Mouse (Mus musculus): ENCODE measurements around the gene Limk2. TPM values are rescaled to one million over a fixed set of nuclear protein-coding genes. Genes with fewer than 3 reads are reported as not detected.

Limk2 gene
- polyA plus RNA-seq, 1 experiment from 2014 or later: 138 TPM

- ATAC-seq (ENCODE audit: low FRiP score): no peak
- peaks cover 8% of the 10 kb centered on the region for H3K4me1 ChIP-seq (replicated peaks)
- no peaks in the 10 kb centered on the region for H3K27me3 ChIP-seq
- H3K9me3 ChIP-seq: no peaks in the 10 kb centered on the region
- no peak overlapping the region for H3K9ac ChIP-seq
- peaks cover 87% of the 10 kb centered on the region for H3K36me3 ChIP-seq
- no peak overlapping the region for H3K4me2 ChIP-seq
- no peak overlapping the region for H3K4me3 ChIP-seq
- 56% methylated on average over 18 of the region's 18 CpGs for WGBS
- no peak overlapping the region for H3K27ac ChIP-seq
These were observed 55.9 kb downstream of the Limk2 start for GRCm38 (mm10) chr11:3352990-3353585.

- no peak overlapping the region for H3K27ac ChIP-seq
- WGBS: 93% methylated on average over 9 of the region's 9 CpGs
- H3K4me1 ChIP-seq (replicated peaks): peaks cover 13% of the 10 kb centered on the region
- peaks cover 87% of the 10 kb centered on the region for H3K36me3 ChIP-seq
- no peak overlapping the region for H3K9ac ChIP-seq
- H3K4me2 ChIP-seq: no peak overlapping the region
- H3K4me3 ChIP-seq: no peak overlapping the region
- no peak for ATAC-seq (ENCODE audit: low FRiP score)
- H3K9me3 ChIP-seq: no peaks in the 10 kb centered on the region
- H3K27me3 ChIP-seq: no peaks in the 10 kb centered on the region
These were observed 56.9 kb downstream of the Limk2 start for GRCm38 (mm10) chr11:3352131-3352530.

- H3K9ac ChIP-seq: no peak overlapping the region
- peaks cover 89% of the 10 kb centered on the region for H3K36me3 ChIP-seq
- no peaks in the 10 kb centered on the region for H3K27me3 ChIP-seq
- no peaks in the 10 kb centered on the region for H3K9me3 ChIP-seq
- no peak overlapping the region for H3K4me2 ChIP-seq
- H3K4me1 ChIP-seq (replicated peaks): peaks cover 13% of the 10 kb centered on the region
- H3K4me3 ChIP-seq: no peak overlapping the region
- 93% methylated on average over 4 of the region's 4 CpGs for WGBS
- H3K27ac ChIP-seq: no peak overlapping the region
- no peak for ATAC-seq (ENCODE audit: low FRiP score)
These were observed 59.7 kb downstream of the Limk2 start for GRCm38 (mm10) chr11:3349343-3349695.

GRCm38 (mm10) chr11:3348576-3349342, 60.2 kb downstream of the Limk2 start:
- ATAC-seq (ENCODE audit: low FRiP score): no peak
- Histone ChIP-seq H3K4me3 (no peak overlapping the region), H3K27me3 (no peaks in the 10 kb centered on the region), H3K36me3 (peaks cover 89% of the 10 kb centered on the region), H3K9me3 (no peaks in the 10 kb centered on the region), H3K27ac (peak overlapping the region; percentile 12; the same call in 1 of the 2 replicates), H3K4me1 (replicated peaks) (peaks cover 13% of the 10 kb centered on the region), H3K4me2 (no peak overlapping the region), H3K9ac (no peak overlapping the region)
- 41% methylated on average over 6 of the region's 6 CpGs for WGBS

- Histone ChIP-seq H3K4me1 (replicated peaks) (peaks cover 13% of the 10 kb centered on the region), H3K4me3 (no peak overlapping the region), H3K27ac (no peak overlapping the region), H3K4me2 (no peak overlapping the region), H3K36me3 (peaks cover 89% of the 10 kb centered on the region), H3K27me3 (no peaks in the 10 kb centered on the region), H3K9ac (0 out of 2 replicates have a peak overlapping the region, but pooled peaks have one; percentile 19), H3K9me3 (no peaks in the 10 kb centered on the region)
- ATAC-seq (ENCODE audit: low FRiP score): no peak
These were observed 61.2 kb downstream of the Limk2 start for GRCm38 (mm10) chr11:3347835-3348195.

GRCm38 (mm10) chr11:3347091-3347834, 61.7 kb downstream of the Limk2 start:
- Histone ChIP-seq H3K4me3 (no peak overlapping the region), H3K9me3 (no peaks in the 10 kb centered on the region), H3K27ac (peak overlapping the region; percentile 18; the same call in 1 of the 2 replicates), H3K27me3 (no peaks in the 10 kb centered on the region), H3K36me3 (peaks cover 89% of the 10 kb centered on the region), H3K4me1 (replicated peaks) (peaks cover 13% of the 10 kb centered on the region), H3K9ac (no peak overlapping the region), H3K4me2 (no peak overlapping the region)
- 61% methylated on average over 12 of the region's 12 CpGs for WGBS
- peak; percentile 81 for ATAC-seq (ENCODE audit: low FRiP score)

- H3K4me3 ChIP-seq: no peak overlapping the region
- no peak overlapping the region for H3K27ac ChIP-seq
- H3K4me2 ChIP-seq: no peak overlapping the region
- WGBS: 94% methylated on average over 7 of the region's 7 CpGs
- no peaks in the 10 kb centered on the region for H3K9me3 ChIP-seq
- peaks cover 90% of the 10 kb centered on the region for H3K36me3 ChIP-seq
- no peak overlapping the region for H3K9ac ChIP-seq
- H3K4me1 ChIP-seq (replicated peaks): peaks cover 13% of the 10 kb centered on the region
- H3K27me3 ChIP-seq: no peaks in the 10 kb centered on the region
- ATAC-seq (ENCODE audit: low FRiP score): no peak
These were observed 62.6 kb downstream of the Limk2 start for GRCm38 (mm10) chr11:3346351-3346750.

- Histone ChIP-seq H3K4me3 (no peak overlapping the region), H3K27me3 (no peaks in the 10 kb centered on the region), H3K27ac (no peak overlapping the region), H3K4me1 (replicated peaks) (peaks cover 13% of the 10 kb centered on the region), H3K9me3 (no peaks in the 10 kb centered on the region), H3K4me2 (no peak overlapping the region), H3K9ac (no peak overlapping the region), H3K36me3 (peaks cover 81% of the 10 kb centered on the region)
- no peak for ATAC-seq (ENCODE audit: low FRiP score)
- 83% methylated on average over 3 of the region's 3 CpGs for WGBS
These were observed 64.1 kb downstream of the Limk2 start for GRCm38 (mm10) chr11:3344916-3345315.

- Histone ChIP-seq H3K4me1 (replicated peaks) (peaks cover 16% of the 10 kb centered on the region), H3K4me2 (no peak overlapping the region), H3K27me3 (no peaks in the 10 kb centered on the region), H3K9me3 (no peaks in the 10 kb centered on the region), H3K9ac (no peak overlapping the region), H3K36me3 (peaks cover 54% of the 10 kb centered on the region), H3K4me3 (no peak overlapping the region), H3K27ac (0 out of 2 replicates have a peak overlapping the region, but pooled peaks have one; percentile 0)
- no peak for ATAC-seq (ENCODE audit: low FRiP score)
- WGBS: 83% methylated on average over 5 of the region's 5 CpGs
These were observed 67.5 kb downstream of the Limk2 start for GRCm38 (mm10) chr11:3341476-3341875.

GRCm38 (mm10) chr11:3337961-3338360, 71.0 kb downstream of the Limk2 start:
- Histone ChIP-seq H3K4me1 (replicated peaks) (peaks cover 39% of the 10 kb centered on the region), H3K27ac (peak overlapping the region; percentile 82), H3K4me2 (no peak overlapping the region), H3K27me3 (peaks cover 12% of the 10 kb centered on the region), H3K4me3 (no peak overlapping the region), H3K36me3 (peaks cover 36% of the 10 kb centered on the region), H3K9me3 (no peaks in the 10 kb centered on the region), H3K9ac (peak overlapping the region; percentile 62)
- no peak; the same call in 1 of the 2 replicates for ATAC-seq (ENCODE audit: low FRiP score)
- WGBS: 37% methylated on average over 5 of the region's 5 CpGs

- no peaks in the 10 kb centered on the region for H3K9me3 ChIP-seq
- H3K9ac ChIP-seq: peak overlapping the region; percentile 62
- peaks cover 13% of the 10 kb centered on the region for H3K27me3 ChIP-seq
- peaks cover 30% of the 10 kb centered on the region for H3K36me3 ChIP-seq
- WGBS: 3% methylated on average over 12 of the region's 12 CpGs
- peaks cover 45% of the 10 kb centered on the region for H3K4me1 ChIP-seq (replicated peaks)
- no peak overlapping the region for H3K4me3 ChIP-seq
- H3K27ac ChIP-seq: peak overlapping the region; percentile 82
- H3K4me2 ChIP-seq: 0 out of 2 replicates have a peak overlapping the region, but pooled peaks have one; percentile 8
- peak; percentile 67 for ATAC-seq (ENCODE audit: low FRiP score)
These were observed 71.6 kb downstream of the Limk2 start for GRCm38 (mm10) chr11:3337173-3337955.

- 0 out of 2 replicates have a peak overlapping the region, but pooled peaks have one; percentile 82 for H3K27ac ChIP-seq
- no peak overlapping the region for H3K4me3 ChIP-seq
These were observed 72.4 kb downstream of the Limk2 start for GRCm38 (mm10) chr11:3336602-3337001.

More at GRCm38 (mm10) chr11:3336602-3337001, 72.4 kb downstream of the Limk2 start:
- H3K27me3 ChIP-seq: peaks cover 13% of the 10 kb centered on the region
- H3K36me3 ChIP-seq: peaks cover 23% of the 10 kb centered on the region
- H3K4me1 ChIP-seq (replicated peaks): peaks cover 48% of the 10 kb centered on the region
- H3K9me3 ChIP-seq: no peaks in the 10 kb centered on the region
- ATAC-seq (ENCODE audit: low FRiP score): no peak
- no peak overlapping the region for H3K9ac ChIP-seq
- 79% methylated on average over 3 of the region's 3 CpGs for whole genome bisulfite sequencing
- no peak overlapping the region for H3K4me2 ChIP-seq
